Mouse (Mus musculus): ENCODE results near the gene Npas2.

DNA sequence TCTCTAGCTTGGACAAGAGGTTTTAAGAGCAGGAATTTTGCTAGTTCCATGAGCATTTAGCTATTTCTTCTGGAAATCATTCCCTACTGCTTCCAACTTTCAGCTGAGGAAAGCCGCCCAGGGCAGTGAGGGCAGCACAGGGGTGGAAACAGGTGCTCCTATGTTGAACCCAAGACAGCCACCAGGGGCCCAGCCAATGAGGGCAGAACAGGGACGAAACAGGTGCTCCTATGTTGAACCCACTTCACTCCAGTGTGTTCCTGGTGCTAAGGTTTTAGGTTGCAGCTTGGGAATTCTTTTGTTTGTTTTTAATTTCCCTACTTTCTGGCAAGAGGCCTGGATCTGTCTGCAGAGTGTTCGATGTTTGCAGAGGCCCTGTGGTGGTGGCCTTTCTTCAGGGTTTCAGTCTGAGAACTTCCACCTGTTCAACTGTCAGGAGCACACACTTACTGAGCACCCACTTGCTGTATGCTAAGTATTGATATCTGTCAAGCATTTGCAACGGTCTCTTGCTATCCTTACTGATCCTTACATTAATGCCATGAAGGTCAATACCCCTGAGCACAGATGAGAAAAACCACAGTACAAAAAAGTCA, 109.6 kb downstream of the Npas2 start:
- no peak for TF ChIP-seq CTCF (IDR thresholded peaks at IDR 0.05; ENCODE audit: low read depth)
- TF ChIP-seq EP300 (IDR thresholded peaks at IDR 0.05; ENCODE audit: low read depth): no peak

Data from heart, postnatal 0 days (tissue).